Mouse (Mus musculus): ENCODE results near the gene Ptprs. TPM values are rescaled to one million over a fixed set of nuclear protein-coding genes. Genes with fewer than 3 reads are reported as not detected.

Gene Ptprs
- polyA plus RNA-seq, 1 experiment from 2014 or later: 22.2 TPM

DNA sequence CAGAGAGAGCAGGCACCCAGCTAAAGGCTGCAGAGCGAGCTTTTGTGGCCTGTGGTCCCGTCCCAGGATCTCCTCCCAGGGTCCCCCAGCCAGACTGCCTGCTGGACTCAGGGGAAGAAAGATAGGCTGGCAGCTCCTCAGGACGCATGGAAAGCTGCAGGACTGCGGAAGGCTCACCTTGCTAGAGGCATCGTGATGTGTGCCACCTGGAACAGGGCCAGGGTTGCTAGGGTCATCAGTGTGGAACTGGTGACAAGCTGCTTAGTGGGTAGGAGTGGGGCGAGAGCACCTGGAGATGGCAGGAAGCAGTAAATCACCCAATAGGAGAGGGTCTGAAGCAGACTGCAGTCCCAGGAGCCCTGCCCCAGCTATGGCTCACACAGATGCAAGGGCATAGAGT lies 88.7 kb downstream of the Ptprs start:
- Histone ChIP-seq H3K9ac (ENCODE audit: low read length) (no peak overlapping the region), H3K9me3 (ENCODE audit: control insufficient read depth, low read length) (no peaks in the 10 kb centered on the region), H3K27me3 (ENCODE audit: control insufficient read depth, insufficient read depth, low read length) (no peaks in the 10 kb centered on the region), H3K4me2 (replicated peaks; ENCODE audit: low read depth) (no peak overlapping the region), H3K4me1 (replicated peaks; ENCODE audit: control insufficient read depth, insufficient read depth) (no peaks in the 10 kb centered on the region), H3K4me3 (ENCODE audit: low read depth, low read length) (no peak overlapping the region), H3K36me3 (ENCODE audit: control insufficient read depth, insufficient read depth, low read length) (peaks cover 42% of the 10 kb centered on the region), H3K27ac (replicated peaks) (no peak overlapping the region)
- WGBS: 83% methylated on average over 6 of the region's 6 CpGs
- no peak for DNase-seq (ENCODE audit: low spot score)
- no peak for TF ChIP-seq CTCF (IDR thresholded peaks at IDR 0.05; ENCODE audit: low read depth)
- no peak for TF ChIP-seq EP300 (optimal IDR thresholded peaks at IDR 0.05)
- no peak for ATAC-seq (ENCODE audit: low FRiP score, low TSS enrichment)

DNA sequence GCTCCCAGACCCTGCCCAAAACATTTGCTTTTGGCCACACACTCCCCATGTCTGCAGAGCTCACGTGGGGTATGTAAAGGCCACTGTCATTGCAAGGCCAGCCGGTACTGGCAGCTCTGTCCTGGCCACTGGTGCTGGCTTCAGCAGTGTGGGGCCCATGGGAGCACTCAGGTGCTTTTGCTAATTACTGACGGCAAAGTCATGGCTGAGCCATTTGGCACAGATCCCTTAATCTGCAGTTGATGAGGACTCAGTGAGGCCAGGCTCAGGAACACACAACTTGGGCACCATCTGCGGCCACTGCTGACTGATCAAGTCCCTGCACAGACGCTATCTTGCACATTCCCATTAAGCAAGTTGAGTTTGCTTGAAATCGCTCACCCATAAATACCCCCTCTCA lies 91.4 kb downstream of the Ptprs start:
- H3K4me2 ChIP-seq (replicated peaks; ENCODE audit: low read depth): no peak overlapping the region
- TF ChIP-seq CTCF (IDR thresholded peaks at IDR 0.05; ENCODE audit: low read depth): no peak
- TF ChIP-seq EP300 (optimal IDR thresholded peaks at IDR 0.05): no peak
- no peak overlapping the region for H3K9ac ChIP-seq (ENCODE audit: low read length)
- H3K4me1 ChIP-seq (replicated peaks; ENCODE audit: control insufficient read depth, insufficient read depth): no peaks in the 10 kb centered on the region
- 82% methylated on average over 6 of the region's 6 CpGs for WGBS
- no peaks in the 10 kb centered on the region for H3K9me3 ChIP-seq (ENCODE audit: control insufficient read depth, low read length)
- H3K36me3 ChIP-seq (ENCODE audit: control insufficient read depth, insufficient read depth, low read length): peaks cover 29% of the 10 kb centered on the region
- no peak overlapping the region for H3K4me3 ChIP-seq (ENCODE audit: low read depth, low read length)
- H3K27ac ChIP-seq (replicated peaks): no peak overlapping the region
- no peak for ATAC-seq (ENCODE audit: low FRiP score, low TSS enrichment)
- no peak for DNase-seq (ENCODE audit: low spot score)
- H3K27me3 ChIP-seq (ENCODE audit: control insufficient read depth, insufficient read depth, low read length): no peaks in the 10 kb centered on the region

DNA sequence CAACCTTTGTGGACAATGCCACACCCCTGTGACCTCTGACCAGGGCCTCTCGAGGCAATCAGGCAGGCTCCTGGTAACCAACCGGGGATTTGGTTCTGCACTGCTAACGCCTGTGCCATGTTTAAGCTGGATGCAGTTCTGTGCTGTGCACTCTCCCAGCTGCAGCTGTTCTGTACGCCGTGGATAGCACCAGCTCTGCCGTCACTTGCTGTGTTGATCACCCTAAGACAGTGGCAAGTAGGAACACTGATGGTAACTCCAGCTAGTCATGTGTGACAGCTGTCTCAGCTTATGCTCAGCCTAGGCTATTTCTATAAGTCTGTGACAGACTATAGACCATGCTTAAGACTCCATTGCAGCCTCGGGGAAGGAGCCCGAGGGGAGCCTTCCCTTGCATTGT lies 93.3 kb downstream of the Ptprs start:
- H3K4me1 ChIP-seq (replicated peaks; ENCODE audit: control insufficient read depth, insufficient read depth): no peaks in the 10 kb centered on the region
- WGBS: 71% methylated on average over 8 of the region's 8 CpGs
- H3K4me3 ChIP-seq (ENCODE audit: low read depth, low read length): no peak overlapping the region
- no peak for TF ChIP-seq CTCF (IDR thresholded peaks at IDR 0.05; ENCODE audit: low read depth)
- TF ChIP-seq EP300 (optimal IDR thresholded peaks at IDR 0.05): no peak
- no peak overlapping the region for H3K4me2 ChIP-seq (replicated peaks; ENCODE audit: low read depth)
- no peak for DNase-seq (ENCODE audit: low spot score)
- H3K27ac ChIP-seq (replicated peaks): no peak overlapping the region
- no peak overlapping the region for H3K9ac ChIP-seq (ENCODE audit: low read length)
- no peak for ATAC-seq (ENCODE audit: low FRiP score, low TSS enrichment)
- H3K9me3 ChIP-seq (ENCODE audit: control insufficient read depth, low read length): no peaks in the 10 kb centered on the region
- H3K36me3 ChIP-seq (ENCODE audit: control insufficient read depth, insufficient read depth, low read length): peaks cover 27% of the 10 kb centered on the region
- H3K27me3 ChIP-seq (ENCODE audit: control insufficient read depth, insufficient read depth, low read length): no peaks in the 10 kb centered on the region

DNA sequence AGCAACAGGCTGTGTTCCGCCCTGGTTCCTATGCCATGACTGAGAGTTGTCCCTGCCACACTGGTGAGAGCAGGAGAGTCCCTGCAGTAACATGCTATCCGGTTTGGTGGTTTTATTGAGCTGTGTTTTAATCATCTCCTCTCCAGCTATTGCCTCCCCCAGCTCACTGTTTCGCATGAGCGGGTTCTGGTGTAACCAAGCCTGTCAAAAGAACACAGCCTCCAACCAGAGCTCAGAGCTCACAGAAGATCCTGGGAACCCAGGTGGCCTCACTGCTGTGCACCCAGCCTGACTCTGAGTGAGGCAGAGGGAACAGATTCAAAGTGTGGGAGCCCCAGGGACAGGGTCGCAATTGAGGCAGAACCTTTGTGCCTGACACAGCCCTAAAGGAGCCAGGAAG lies 95.1 kb downstream of the Ptprs start:
- 91% methylated on average over 5 of the region's 5 CpGs for WGBS

DNA sequence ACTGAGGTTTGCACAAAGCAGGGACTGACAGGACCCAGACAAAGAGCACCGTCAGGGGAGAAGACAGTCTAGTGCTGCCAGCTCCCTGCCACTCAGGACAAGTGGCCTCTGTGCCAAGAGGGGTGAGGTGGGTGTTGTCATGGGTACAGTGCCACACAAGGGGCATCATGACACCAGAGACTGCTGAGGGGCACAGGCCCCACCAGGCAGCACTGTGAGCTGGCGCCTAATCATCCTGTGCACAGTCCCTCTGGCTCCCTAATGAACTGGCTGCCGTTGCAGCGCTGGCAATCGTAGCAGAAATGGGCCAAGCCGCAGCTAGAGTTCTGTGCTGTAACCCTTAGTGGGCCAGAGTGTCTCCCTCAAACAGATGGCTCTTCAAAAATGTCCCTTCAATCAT lies 96.0 kb downstream of the Ptprs start:
- Histone ChIP-seq H3K27me3 (ENCODE audit: control insufficient read depth, insufficient read depth, low read length) (no peaks in the 10 kb centered on the region), H3K9ac (ENCODE audit: low read length) (no peak overlapping the region), H3K4me1 (replicated peaks; ENCODE audit: control insufficient read depth, insufficient read depth) (no peaks in the 10 kb centered on the region), H3K4me2 (replicated peaks; ENCODE audit: low read depth) (no peak overlapping the region), H3K4me3 (ENCODE audit: low read depth, low read length) (no peak overlapping the region), H3K36me3 (ENCODE audit: control insufficient read depth, insufficient read depth, low read length) (peaks cover 24% of the 10 kb centered on the region; the same call in 1 of the 2 replicates), H3K9me3 (ENCODE audit: control insufficient read depth, low read length) (no peaks in the 10 kb centered on the region), H3K27ac (replicated peaks) (no peak overlapping the region)
- TF ChIP-seq EP300 (optimal IDR thresholded peaks at IDR 0.05): no peak
- no peak for TF ChIP-seq CTCF (IDR thresholded peaks at IDR 0.05; ENCODE audit: low read depth)
- ATAC-seq (ENCODE audit: low FRiP score, low TSS enrichment) (no peak), DNase-seq (ENCODE audit: low spot score) (no peak)
- 61% methylated on average over 6 of the region's 6 CpGs for WGBS

More for the DNA sequence above, 95.1 kb downstream of the Ptprs start:
- TF ChIP-seq CTCF (IDR thresholded peaks at IDR 0.05; ENCODE audit: low read depth) (no peak), EP300 (optimal IDR thresholded peaks at IDR 0.05) (no peak)
- DNase-seq (ENCODE audit: low spot score) (no peak), ATAC-seq (ENCODE audit: low FRiP score, low TSS enrichment) (no peak)
- Histone ChIP-seq H3K36me3 (ENCODE audit: control insufficient read depth, insufficient read depth, low read length) (peaks cover 31% of the 10 kb centered on the region), H3K9me3 (ENCODE audit: control insufficient read depth, low read length) (no peaks in the 10 kb centered on the region), H3K4me1 (replicated peaks; ENCODE audit: control insufficient read depth, insufficient read depth) (no peaks in the 10 kb centered on the region), H3K4me2 (replicated peaks; ENCODE audit: low read depth) (no peak overlapping the region), H3K27ac (replicated peaks) (no peak overlapping the region), H3K27me3 (ENCODE audit: control insufficient read depth, insufficient read depth, low read length) (no peaks in the 10 kb centered on the region), H3K9ac (ENCODE audit: low read length) (no peak overlapping the region), H3K4me3 (ENCODE audit: low read depth, low read length) (no peak overlapping the region)

DNA sequence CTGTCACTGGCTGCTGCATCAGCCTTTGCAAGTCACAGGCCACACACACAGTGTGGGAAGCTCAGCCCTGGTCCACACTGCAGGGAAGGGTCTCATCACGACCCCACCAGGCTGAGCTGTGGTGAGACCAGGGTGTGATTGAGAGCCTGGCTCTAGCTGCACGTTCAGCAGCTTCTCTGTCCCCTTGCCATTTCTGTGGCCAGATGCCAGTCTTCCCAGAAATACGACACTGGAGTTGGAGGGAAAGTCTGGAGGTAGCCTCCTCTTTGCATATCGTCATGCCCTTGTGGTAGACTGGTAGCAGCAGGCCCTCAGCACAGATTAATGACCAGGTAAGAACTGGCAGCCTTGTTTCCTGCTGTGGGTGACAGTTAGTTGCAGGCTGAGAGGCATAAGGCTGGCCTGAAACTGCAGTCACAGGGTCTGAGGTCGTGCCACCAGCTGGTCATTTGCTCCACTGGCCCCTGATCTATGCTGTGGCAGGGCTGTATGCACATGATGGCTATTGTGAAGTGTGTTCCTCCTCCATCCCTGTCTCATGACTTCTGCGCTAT lies 96.9 kb downstream of the Ptprs start:
- H3K9me3 ChIP-seq (ENCODE audit: control insufficient read depth, low read length): no peaks in the 10 kb centered on the region
- H3K4me2 ChIP-seq (replicated peaks; ENCODE audit: low read depth): no peak overlapping the region
- H3K4me1 ChIP-seq (replicated peaks; ENCODE audit: control insufficient read depth, insufficient read depth): no peaks in the 10 kb centered on the region
- peaks cover 17% of the 10 kb centered on the region; the same call in 1 of the 2 replicates for H3K36me3 ChIP-seq (ENCODE audit: control insufficient read depth, insufficient read depth, low read length)
- WGBS: 80% methylated on average over 6 of the region's 6 CpGs
- DNase-seq (ENCODE audit: low spot score) (no peak), ATAC-seq (ENCODE audit: low FRiP score, low TSS enrichment) (no peak)
- H3K9ac ChIP-seq (ENCODE audit: low read length): no peak overlapping the region
- H3K27ac ChIP-seq (replicated peaks): no peak overlapping the region
- no peaks in the 10 kb centered on the region for H3K27me3 ChIP-seq (ENCODE audit: control insufficient read depth, insufficient read depth, low read length)
- no peak overlapping the region for H3K4me3 ChIP-seq (ENCODE audit: low read depth, low read length)
- no peak for TF ChIP-seq CTCF (IDR thresholded peaks at IDR 0.05; ENCODE audit: low read depth)
- no peak for TF ChIP-seq EP300 (optimal IDR thresholded peaks at IDR 0.05)
